Mouse (Mus musculus) forebrain, embryonic 10.5 days (tissue): ENCODE measurements at regions not wholly inside any gene's neighbourhood (a gene's known extent, or its start where the extent isn't known, plus 50 kb on each side); places are given as distances from the start of the nearest gene placed in this dataset.
A peak's percentile ranks its signal among the peaks of the same experiment; 100 is the strongest.

ENCODE experiments used
- DNase-seq: peaks from one replicate; pipeline ENCODE4 v3.0.0-alpha.2; 2017; ENCODE audit warnings: low spot score; ENCODE audit errors: extremely low spot score
- H3K27ac ChIP-seq: fragments of 300-500 bp; sonication (generic); 2 replicates; pipeline ENCODE4 v1.5.1; 2016; ENCODE audit warnings: mild to moderate bottlenecking
- H3K27me3 ChIP-seq: fragments of 300-500 bp; sonication (generic); 2 replicates; pipeline ENCODE4 v1.6.1; 2016; ENCODE audit warnings: mild to moderate bottlenecking; ENCODE audit not compliant: poor library complexity, severe bottlenecking
- H3K36me3 ChIP-seq: fragments of 300-500 bp; sonication (generic); replicated peaks from 2 replicates; pipeline ENCODE4 v1.6.1; 2016; ENCODE audit warnings: mild to moderate bottlenecking, moderate library complexity
- H3K4me1 ChIP-seq: fragments of 300-500 bp; sonication (generic); 2 replicates; pipeline ENCODE4 v1.6.1; 2016
- H3K4me3 ChIP-seq: fragments of 300-500 bp; sonication (generic); 2 replicates; pipeline ENCODE4 v1.5.1; 2016; ENCODE audit warnings: mild to moderate bottlenecking, moderate library complexity
- H3K9me3 ChIP-seq: fragments of 300-500 bp; sonication (generic); 2 replicates; pipeline ENCODE4 v1.6.1; 2016; ENCODE audit warnings: mild to moderate bottlenecking, moderate library complexity
- WGBS: fragments of 180-500 bp; shearing (Covaris S2); methylation state at CpG from one replicate; pipeline ENCODE4 v1.1.7; 2016; 5-methylcytosine and 5-hydroxymethylcytosine counted together

GRCm38 (mm10) chr3:119911532-119911931 is 127.3 kb upstream of the Ptbp2 start:
- 60% methylated on average over 7 of the region's 8 CpGs for WGBS
- no peak for DNase-seq
- H3K27me3 ChIP-seq = no peaks in the 10 kb centered on the region

GRCm38 (mm10) chr3:119904244-119904643 is 120.0 kb upstream of the Ptbp2 start:
- H3K36me3 ChIP-seq = no peaks in the 10 kb centered on the region
- H3K27ac ChIP-seq = no peak overlapping the region
- 61% methylated on average over 3 of the region's 3 CpGs for WGBS
- no peak for DNase-seq
- no peaks in the 10 kb centered on the region for H3K27me3 ChIP-seq
- no peaks in the 10 kb centered on the region for H3K4me1 ChIP-seq
- H3K4me3 ChIP-seq = no peak overlapping the region
- H3K9me3 ChIP-seq = no peaks in the 10 kb centered on the region

More at GRCm38 (mm10) chr3:119911532-119911931, 127.3 kb upstream of the Ptbp2 start:
- Histone ChIP-seq H3K36me3 (no peaks in the 10 kb centered on the region), H3K9me3 (no peaks in the 10 kb centered on the region), H3K27ac (no peak overlapping the region), H3K4me1 (no peaks in the 10 kb centered on the region), H3K4me3 (no peak overlapping the region)

GRCm38 (mm10) chr3:119895141-119895540 is 110.9 kb upstream of the Ptbp2 start:
- H3K36me3 ChIP-seq = no peaks in the 10 kb centered on the region
- 87% methylated on average over 3 of the region's 3 CpGs for WGBS
- H3K27me3 ChIP-seq = 0 out of 2 replicates have a peak, but pooled peaks cover 3% of the 10 kb centered on the region

GRCm38 (mm10) chr3:119894035-119894434 is 109.8 kb upstream of the Ptbp2 start:
- peaks cover 33% of the 10 kb centered on the region for H3K4me1 ChIP-seq
- H3K4me3 ChIP-seq = peak overlapping the region; percentile 37; the same call in 1 of the 2 replicates
- no peaks in the 10 kb centered on the region for H3K9me3 ChIP-seq
- peak overlapping the region; percentile 78 for H3K27ac ChIP-seq
- WGBS = 74% methylated on average over 10 of the region's 10 CpGs
- 0 out of 2 replicates have a peak, but pooled peaks cover 3% of the 10 kb centered on the region for H3K27me3 ChIP-seq
- DNase-seq = no peak
- H3K36me3 ChIP-seq = no peaks in the 10 kb centered on the region

More at GRCm38 (mm10) chr3:119895141-119895540, 110.9 kb upstream of the Ptbp2 start:
- H3K9me3 ChIP-seq = no peaks in the 10 kb centered on the region
- no peak overlapping the region for H3K27ac ChIP-seq
- DNase-seq = no peak
- no peak overlapping the region for H3K4me3 ChIP-seq
- H3K4me1 ChIP-seq = peaks cover 33% of the 10 kb centered on the region

- peak overlapping the region; percentile 78 for H3K27ac ChIP-seq
- peak overlapping the region; percentile 37 for H3K4me3 ChIP-seq
- peaks cover 33% of the 10 kb centered on the region for H3K4me1 ChIP-seq
- DNase-seq = peak; percentile 15
- no peaks in the 10 kb centered on the region for H3K36me3 ChIP-seq
- no peaks in the 10 kb centered on the region for H3K9me3 ChIP-seq
- WGBS = 16% methylated on average over 20 of the region's 20 CpGs
- H3K27me3 ChIP-seq = 0 out of 2 replicates have a peak, but pooled peaks cover 3% of the 10 kb centered on the region
Measured at GRCm38 (mm10) chr3:119893165-119893910, 109.1 kb upstream of the Ptbp2 start.

GRCm38 (mm10) chr3:119892533-119893164 is 108.4 kb upstream of the Ptbp2 start:
- H3K4me1 ChIP-seq = peaks cover 33% of the 10 kb centered on the region
- WGBS = 81% methylated on average over 9 of the region's 9 CpGs
- H3K9me3 ChIP-seq = no peaks in the 10 kb centered on the region
- 0 out of 2 replicates have a peak, but pooled peaks cover 3% of the 10 kb centered on the region for H3K27me3 ChIP-seq
- peak overlapping the region; percentile 48; the same call in 1 of the 2 replicates for H3K27ac ChIP-seq
- DNase-seq = no peak
- no peak overlapping the region for H3K4me3 ChIP-seq
- no peaks in the 10 kb centered on the region for H3K36me3 ChIP-seq

- Histone ChIP-seq H3K4me3 (no peak overlapping the region), H3K27ac (peak overlapping the region; percentile 54; the same call in 1 of the 2 replicates), H3K9me3 (no peaks in the 10 kb centered on the region), H3K36me3 (no peaks in the 10 kb centered on the region), H3K4me1 (peaks cover 25% of the 10 kb centered on the region), H3K27me3 (0 out of 2 replicates have a peak, but pooled peaks cover 3% of the 10 kb centered on the region)
- 77% methylated on average over 4 of the region's 4 CpGs for WGBS
- no peak for DNase-seq
Measured at GRCm38 (mm10) chr3:119890911-119891310, 106.6 kb upstream of the Ptbp2 start.

- Histone ChIP-seq H3K27ac (no peak overlapping the region), H3K4me1 (peaks cover 10% of the 10 kb centered on the region), H3K9me3 (no peaks in the 10 kb centered on the region), H3K36me3 (no peaks in the 10 kb centered on the region), H3K27me3 (no peaks in the 10 kb centered on the region), H3K4me3 (no peak overlapping the region)
- 95% methylated on average over 3 of the region's 3 CpGs for WGBS
- no peak for DNase-seq
Measured at GRCm38 (mm10) chr3:119888487-119888886, 104.2 kb upstream of the Ptbp2 start.

- H3K9me3 ChIP-seq = no peaks in the 10 kb centered on the region
- 58% methylated on average over 5 of the region's 5 CpGs for WGBS
- no peak for DNase-seq
- no peak overlapping the region for H3K4me3 ChIP-seq
- H3K27me3 ChIP-seq = no peaks in the 10 kb centered on the region
- H3K36me3 ChIP-seq = no peaks in the 10 kb centered on the region
- H3K27ac ChIP-seq = no peak overlapping the region
- H3K4me1 ChIP-seq = no peaks in the 10 kb centered on the region
Measured at GRCm38 (mm10) chr3:119876395-119876794, 92.1 kb upstream of the Ptbp2 start.

GRCm38 (mm10) chr3:119875061-119875460 is 90.8 kb upstream of the Ptbp2 start:
- no peak for DNase-seq
- no peaks in the 10 kb centered on the region for H3K9me3 ChIP-seq
- WGBS = 91% methylated on average over 1 of the region's 1 CpGs
- H3K4me3 ChIP-seq = no peak overlapping the region
- H3K27ac ChIP-seq = no peak overlapping the region
- no peaks in the 10 kb centered on the region for H3K36me3 ChIP-seq
- no peaks in the 10 kb centered on the region for H3K4me1 ChIP-seq
- no peaks in the 10 kb centered on the region for H3K27me3 ChIP-seq

- no peak overlapping the region for H3K27ac ChIP-seq
- H3K27me3 ChIP-seq = no peaks in the 10 kb centered on the region
- peaks cover 8% of the 10 kb centered on the region; the same call in 1 of the 2 replicates for H3K4me1 ChIP-seq
- no peak overlapping the region for H3K4me3 ChIP-seq
- no peak for DNase-seq
- whole genome bisulfite sequencing = 81% methylated on average over 7 of the region's 7 CpGs
- H3K36me3 ChIP-seq = no peaks in the 10 kb centered on the region
- no peaks in the 10 kb centered on the region for H3K9me3 ChIP-seq
Measured at GRCm38 (mm10) chr3:119862194-119862957, 78.1 kb upstream of the Ptbp2 start.
